Mouse (Mus musculus): ENCODE results near the gene Psmd13. TPM values are rescaled to one million over a fixed set of nuclear protein-coding genes. Genes with fewer than 3 reads are reported as not detected.

The Psmd13 gene
- 144 and 155 TPM in 2 replicates for polyA plus RNA-seq (2014; fragmentation: Nextera tagmentation; extraction: Ambion mirVana)

- Histone ChIP-seq H3K9ac (replicated peaks; ENCODE audit: low read depth, low read length) (peak within 1 kb of the TSS; percentile 88), H3K4me3 (ENCODE audit: low read depth, low read length) (peak within 1 kb of the TSS; percentile 92), H3K4me2 (ENCODE audit: low read depth, low read length) (peak within 1 kb of the TSS; percentile 70), H3K36me3 (ENCODE audit: control insufficient read depth, insufficient read depth, low read length) (peaks cover 19% of the 10 kb centered on the region), H3K27ac (ENCODE audit: low read depth, low read length) (peak within 1 kb of the TSS; percentile 82), H3K4me1 (ENCODE audit: control insufficient read depth, insufficient read depth, low read length) (peaks cover 4% of the 10 kb centered on the region; the same call in 1 of the 2 replicates), H3K9me3 (ENCODE audit: control insufficient read depth, low read length) (no peaks in the 10 kb centered on the region), H3K27me3 (ENCODE audit: control insufficient read depth, insufficient read depth, low read length) (no peaks in the 10 kb centered on the region)
- peak; percentile 98 for ATAC-seq (ENCODE audit: low read depth)
- WGBS = under 1% methylated on average over 51 of the region's 59 CpGs
Observed at GRCm38 (mm10) chr7:140881696-140882468, at the start of gene Psmd13, which contains the start of gene Sirt3. TSS of gene Psmd13 (plus strand) at chr7:140881968. TSS of gene Sirt3 (minus strand) at chr7:140882309.

- no peak overlapping the region for H3K4me3 ChIP-seq (ENCODE audit: low read depth, low read length)
- H3K27me3 ChIP-seq (ENCODE audit: control insufficient read depth, insufficient read depth, low read length) = no peaks in the 10 kb centered on the region
- no peaks in the 10 kb centered on the region for H3K9me3 ChIP-seq (ENCODE audit: control insufficient read depth, low read length)
- 91% methylated on average over 4 of the region's 4 CpGs for WGBS
- no peak for ATAC-seq (ENCODE audit: low read depth)
- no peaks in the 10 kb centered on the region for H3K36me3 ChIP-seq (ENCODE audit: control insufficient read depth, insufficient read depth, low read length)
- no peak overlapping the region for H3K27ac ChIP-seq (ENCODE audit: low read depth, low read length)
- no peaks in the 10 kb centered on the region for H3K4me1 ChIP-seq (ENCODE audit: control insufficient read depth, insufficient read depth, low read length)
- no peak overlapping the region for H3K9ac ChIP-seq (replicated peaks; ENCODE audit: low read depth, low read length)
- no peak overlapping the region for H3K4me2 ChIP-seq (ENCODE audit: low read depth, low read length)
Observed at GRCm38 (mm10) chr7:140833341-140833740, 48.4 kb upstream of the Psmd13 start.

DNA sequence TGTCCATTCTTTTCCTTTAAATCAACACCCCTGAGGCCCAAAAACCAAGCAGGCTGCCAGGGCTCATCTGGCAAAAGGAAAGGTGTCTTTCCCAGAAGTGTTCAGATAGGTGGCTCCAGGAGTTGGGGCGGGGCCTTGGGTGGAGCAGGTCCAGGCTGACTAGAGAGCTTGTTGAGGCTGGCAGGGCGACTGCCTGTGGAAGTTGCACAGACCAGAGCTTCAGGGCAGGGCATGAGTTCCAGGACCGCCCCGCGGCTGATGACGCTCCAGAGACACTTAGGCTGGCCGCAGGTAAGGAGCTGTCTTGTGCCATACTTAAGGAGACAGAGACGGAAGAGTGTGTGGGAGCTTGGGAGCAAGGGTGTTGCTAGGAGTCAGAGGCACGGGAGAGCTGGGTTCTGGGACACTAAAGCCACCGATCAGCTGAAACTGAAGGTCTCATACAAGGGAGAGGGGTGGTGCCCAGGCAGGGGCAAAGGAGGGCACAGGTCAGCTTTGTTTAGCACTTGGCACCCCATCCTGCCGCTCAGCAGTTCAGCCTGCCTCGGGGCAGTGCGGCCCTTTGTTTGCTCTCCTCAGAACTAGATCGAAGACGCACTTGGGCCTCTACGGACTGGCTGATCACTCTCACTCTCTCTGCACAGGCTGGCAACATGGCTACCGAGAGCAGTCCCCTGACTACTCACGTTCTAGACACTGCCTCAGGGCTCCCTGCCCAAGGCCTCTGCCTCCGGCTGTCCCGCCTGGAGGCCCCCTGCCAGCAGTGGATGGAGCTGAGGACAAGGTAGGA is 46.6 kb upstream of the Psmd13 start, which contains the start of gene Urah:
Gene Urah (plus strand): TSS at position 51 of the 790 bp plus-strand sequence.
- H3K4me3 ChIP-seq (ENCODE audit: low read depth, low read length) = no peak within 1 kb of the TSS
- 49% methylated on average over 20 of the region's 20 CpGs for WGBS
- no peaks in the 10 kb centered on the region for H3K4me1 ChIP-seq (ENCODE audit: control insufficient read depth, insufficient read depth, low read length)
- no peaks in the 10 kb centered on the region for H3K27me3 ChIP-seq (ENCODE audit: control insufficient read depth, insufficient read depth, low read length)
- ATAC-seq (ENCODE audit: low read depth) = no peak
- no peaks in the 10 kb centered on the region for H3K9me3 ChIP-seq (ENCODE audit: control insufficient read depth, low read length)
- H3K4me2 ChIP-seq (ENCODE audit: low read depth, low read length) = no peak within 1 kb of the TSS
- H3K9ac ChIP-seq (replicated peaks; ENCODE audit: low read depth, low read length) = no peak within 1 kb of the TSS
- H3K27ac ChIP-seq (ENCODE audit: low read depth, low read length) = no peak within 1 kb of the TSS
- H3K36me3 ChIP-seq (ENCODE audit: control insufficient read depth, insufficient read depth, low read length) = no peaks in the 10 kb centered on the region

DNA sequence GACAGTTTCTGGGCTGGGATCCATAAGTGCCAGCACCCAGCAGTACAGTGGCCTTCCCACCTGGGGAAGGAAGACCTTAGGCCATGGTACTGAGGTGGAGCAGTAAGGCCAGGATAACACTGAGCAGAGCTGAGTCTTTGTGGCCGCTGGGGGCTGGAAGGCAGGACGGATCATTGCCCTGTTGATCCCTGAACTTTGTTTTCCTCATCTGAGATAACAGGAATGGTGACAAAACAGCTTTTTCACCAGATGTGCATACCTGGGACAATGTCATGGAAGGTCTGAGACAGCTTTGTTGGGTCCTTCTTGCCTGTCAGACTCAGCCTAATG is 46.0 kb upstream of the Psmd13 start:
- Histone ChIP-seq H3K4me2 (ENCODE audit: low read depth, low read length) (no peak overlapping the region), H3K9me3 (ENCODE audit: control insufficient read depth, low read length) (no peaks in the 10 kb centered on the region), H3K27me3 (ENCODE audit: control insufficient read depth, insufficient read depth, low read length) (no peaks in the 10 kb centered on the region), H3K9ac (replicated peaks; ENCODE audit: low read depth, low read length) (no peak overlapping the region), H3K36me3 (ENCODE audit: control insufficient read depth, insufficient read depth, low read length) (no peaks in the 10 kb centered on the region), H3K27ac (ENCODE audit: low read depth, low read length) (no peak overlapping the region), H3K4me3 (ENCODE audit: low read depth, low read length) (no peak overlapping the region), H3K4me1 (ENCODE audit: control insufficient read depth, insufficient read depth, low read length) (no peaks in the 10 kb centered on the region)
- WGBS = 77% methylated on average over 2 of the region's 2 CpGs
- ATAC-seq (ENCODE audit: low read depth) = no peak

- H3K9me3 ChIP-seq (ENCODE audit: control insufficient read depth, low read length) = no peaks in the 10 kb centered on the region
- 89% methylated on average over 9 of the region's 9 CpGs for WGBS
- no peaks in the 10 kb centered on the region for H3K36me3 ChIP-seq (ENCODE audit: control insufficient read depth, insufficient read depth, low read length)
- no peaks in the 10 kb centered on the region for H3K27me3 ChIP-seq (ENCODE audit: control insufficient read depth, insufficient read depth, low read length)
- H3K9ac ChIP-seq (replicated peaks; ENCODE audit: low read depth, low read length) = no peak overlapping the region
- no peak overlapping the region for H3K4me3 ChIP-seq (ENCODE audit: low read depth, low read length)
- no peaks in the 10 kb centered on the region for H3K4me1 ChIP-seq (ENCODE audit: control insufficient read depth, insufficient read depth, low read length)
- H3K4me2 ChIP-seq (ENCODE audit: low read depth, low read length) = no peak overlapping the region
- ATAC-seq (ENCODE audit: low read depth) = no peak
- H3K27ac ChIP-seq (ENCODE audit: low read depth, low read length) = no peak overlapping the region
Observed at GRCm38 (mm10) chr7:140836243-140837115, 45.3 kb upstream of the Psmd13 start.

- 72% methylated on average over 5 of the region's 5 CpGs for WGBS
- Histone ChIP-seq H3K27ac (ENCODE audit: low read depth, low read length) (no peak overlapping the region), H3K9me3 (ENCODE audit: control insufficient read depth, low read length) (no peaks in the 10 kb centered on the region), H3K4me3 (ENCODE audit: low read depth, low read length) (no peak overlapping the region), H3K36me3 (ENCODE audit: control insufficient read depth, insufficient read depth, low read length) (no peaks in the 10 kb centered on the region), H3K27me3 (ENCODE audit: control insufficient read depth, insufficient read depth, low read length) (no peaks in the 10 kb centered on the region), H3K4me2 (ENCODE audit: low read depth, low read length) (no peak overlapping the region), H3K4me1 (ENCODE audit: control insufficient read depth, insufficient read depth, low read length) (no peaks in the 10 kb centered on the region), H3K9ac (replicated peaks; ENCODE audit: low read depth, low read length) (no peak overlapping the region)
- no peak for ATAC-seq (ENCODE audit: low read depth)
Observed at GRCm38 (mm10) chr7:140839556-140839955, 42.2 kb upstream of the Psmd13 start.

- no peaks in the 10 kb centered on the region for H3K9me3 ChIP-seq (ENCODE audit: control insufficient read depth, low read length)
- H3K27me3 ChIP-seq (ENCODE audit: control insufficient read depth, insufficient read depth, low read length) = no peaks in the 10 kb centered on the region
- no peak for ATAC-seq (ENCODE audit: low read depth)
- H3K9ac ChIP-seq (replicated peaks; ENCODE audit: low read depth, low read length) = no peak overlapping the region
- H3K4me3 ChIP-seq (ENCODE audit: low read depth, low read length) = no peak overlapping the region
- H3K36me3 ChIP-seq (ENCODE audit: control insufficient read depth, insufficient read depth, low read length) = no peaks in the 10 kb centered on the region
- no peak overlapping the region for H3K4me2 ChIP-seq (ENCODE audit: low read depth, low read length)
- whole genome bisulfite sequencing = 40% methylated on average over 19 of the region's 19 CpGs
- no peaks in the 10 kb centered on the region for H3K4me1 ChIP-seq (ENCODE audit: control insufficient read depth, insufficient read depth, low read length)
- no peak overlapping the region for H3K27ac ChIP-seq (ENCODE audit: low read depth, low read length)
Observed at GRCm38 (mm10) chr7:140840750-140841735, 40.7 kb upstream of the Psmd13 start.

DNA sequence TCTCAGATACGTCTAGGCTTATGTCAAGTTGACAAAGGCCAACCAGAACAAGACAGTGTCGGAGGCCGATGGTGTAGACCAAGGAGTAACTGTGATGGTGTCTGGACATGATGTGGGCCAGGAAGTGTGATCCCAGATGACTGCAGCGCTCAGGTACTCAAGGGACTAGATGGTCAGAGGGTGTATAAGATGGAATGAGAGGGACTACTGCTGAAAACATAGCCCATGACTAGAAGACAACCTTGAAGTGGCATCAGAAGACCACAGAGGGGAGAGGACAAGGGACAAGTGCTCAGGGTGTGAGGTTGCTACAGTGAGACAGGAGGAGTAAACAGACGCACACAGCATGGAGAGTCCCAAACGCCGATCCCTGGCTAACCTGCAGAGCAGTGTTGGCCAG is 38.0 kb upstream of the Psmd13 start:
- Histone ChIP-seq H3K4me2 (ENCODE audit: low read depth, low read length) (no peak overlapping the region), H3K36me3 (ENCODE audit: control insufficient read depth, insufficient read depth, low read length) (no peaks in the 10 kb centered on the region), H3K27ac (ENCODE audit: low read depth, low read length) (no peak overlapping the region), H3K9me3 (ENCODE audit: control insufficient read depth, low read length) (no peaks in the 10 kb centered on the region), H3K27me3 (ENCODE audit: control insufficient read depth, insufficient read depth, low read length) (no peaks in the 10 kb centered on the region), H3K9ac (replicated peaks; ENCODE audit: low read depth, low read length) (no peak overlapping the region), H3K4me1 (ENCODE audit: control insufficient read depth, insufficient read depth, low read length) (no peaks in the 10 kb centered on the region), H3K4me3 (ENCODE audit: low read depth, low read length) (no peak overlapping the region)
- WGBS = 84% methylated on average over 7 of the region's 7 CpGs
- ATAC-seq (ENCODE audit: low read depth) = no peak

Measured in neural tube, embryonic 14.5 days (tissue).